In genomic region chr2:153107046-153107766, GRCm38 (mm10) we compare ENCODE assay signal across 9 mouse cellular contexts. TPM values are rescaled to one million over a fixed set of nuclear protein-coding genes. Genes with fewer than 3 reads are reported as not detected.
DNase-seq lines count a peak whose midpoint lies in the region; ATAC-seq lines count a peak whose summit lies in the region.
"Had no signal": no experiment of that assay in that cellular context is flagged by ENCODE, and none has a peak within 500 bp of the region (broad histone marks: within the 10 kb centered on the region; RNA-seq: fewer than 3 reads in every experiment).

No protein-coding gene starts in this region.

- H3K9ac ChIP-seq in heart, embryonic 16.5 days (ENCODE audit: low read length): no peak overlapping the region
- H3K9ac ChIP-seq in intestine, embryonic 14.5 days (ENCODE audit: low read length): no peak overlapping the region
- H3K9ac ChIP-seq in midbrain, embryonic 16.5 days (ENCODE audit: low read depth, low read length): no peak overlapping the region

- peak overlapping the region; percentile 40 for H3K4me3 ChIP-seq in heart, embryonic 16.5 days (ENCODE audit: low read length)
- H3K4me3 ChIP-seq in intestine, embryonic 14.5 days (ENCODE audit: low read depth, low read length): no peak overlapping the region
- no peak overlapping the region for H3K4me3 ChIP-seq in midbrain, embryonic 16.5 days (ENCODE audit: low read depth, low read length)

- no peak for ATAC-seq in heart, embryonic 16.5 days (replicated peaks; ENCODE audit: extremely low read depth, insufficient read depth, low FRiP score)
- no peak for ATAC-seq in intestine, embryonic 14.5 days (replicated peaks; ENCODE audit: low FRiP score, low TSS enrichment, low read depth)
- ATAC-seq in midbrain, embryonic 16.5 days: no peak

- H3K4me1 ChIP-seq in heart, embryonic 16.5 days (ENCODE audit: control insufficient read depth, insufficient read depth, low read length): peaks cover 7% of the 10 kb centered on the region; the same call in 1 of the 2 replicates
- 0 out of 2 replicates have a peak, but pooled peaks cover 6% of the 10 kb centered on the region for H3K4me1 ChIP-seq in intestine, embryonic 14.5 days (replicated peaks; ENCODE audit: control insufficient read depth, insufficient read depth, low read length)
- peaks cover 11% of the 10 kb centered on the region for H3K4me1 ChIP-seq in midbrain, embryonic 16.5 days (ENCODE audit: control insufficient read depth, insufficient read depth, low read length)

- 37% methylated on average over 23 of the region's 23 CpGs for WGBS in heart, embryonic 16.5 days
- WGBS in intestine, embryonic 14.5 days: 33% methylated on average over 23 of the region's 23 CpGs
- whole genome bisulfite sequencing in midbrain, embryonic 16.5 days: 39% methylated on average over 23 of the region's 23 CpGs

- DNase-seq in heart, adult 9 months (ENCODE audit: low spot score in 2 of 2): no peak
- peak; percentile 14 for DNase-seq in embryo, embryonic 9.5 days (ENCODE audit: extremely low spot score)
- peak; percentile 52 for DNase-seq in intestine, embryonic 14.5 days (ENCODE audit: low spot score)
- DNase-seq in cerebellum, postnatal 14 days: no peak
- no peak for DNase-seq in frontal cortex, postnatal 10 days (ENCODE audit: low spot score in 2 of 2)
- DNase-seq in layer of hippocampus, adult 18-20 months (ENCODE audit: low spot score in 2 of 2): no peak

- no peaks in the 10 kb centered on the region for H3K36me3 ChIP-seq in heart, embryonic 16.5 days (ENCODE audit: control insufficient read depth, insufficient read depth)
- no peaks in the 10 kb centered on the region for H3K36me3 ChIP-seq in intestine, embryonic 14.5 days (ENCODE audit: control insufficient read depth, insufficient read depth, low read length)
- H3K36me3 ChIP-seq in midbrain, embryonic 16.5 days (ENCODE audit: control insufficient read depth, insufficient read depth, low read length): no peaks in the 10 kb centered on the region
- H3K36me3 ChIP-seq: G1E had no signal

- no peak overlapping the region for H3K27ac ChIP-seq in heart, embryonic 16.5 days (ENCODE audit: low read length)
- H3K27ac ChIP-seq in intestine, embryonic 14.5 days (ENCODE audit: low read depth): no peak overlapping the region
- H3K27ac ChIP-seq in midbrain, embryonic 16.5 days (ENCODE audit: low read length): no peak overlapping the region

- peak overlapping the region; percentile 72 for H3K4me2 ChIP-seq in heart, embryonic 16.5 days (ENCODE audit: low read depth, low read length)
- H3K4me2 ChIP-seq in intestine, embryonic 14.5 days (ENCODE audit: low read length): peak overlapping the region; percentile 75
- peak overlapping the region; percentile 76 for H3K4me2 ChIP-seq in midbrain, embryonic 16.5 days (ENCODE audit: low read length)

- H3K9me3 ChIP-seq in heart, embryonic 16.5 days (replicated peaks; ENCODE audit: control insufficient read depth, low read length): no peaks in the 10 kb centered on the region
- no peaks in the 10 kb centered on the region for H3K9me3 ChIP-seq in intestine, embryonic 14.5 days (ENCODE audit: control insufficient read depth, low read length)
- H3K9me3 ChIP-seq in midbrain, embryonic 16.5 days (replicated peaks; ENCODE audit: control insufficient read depth, low read length, poor library complexity, severe bottlenecking): no peaks in the 10 kb centered on the region
- H3K9me3 ChIP-seq: G1E had no signal

- peaks cover 45% of the 10 kb centered on the region for H3K27me3 ChIP-seq in heart, embryonic 16.5 days (ENCODE audit: control insufficient read depth, insufficient read depth, low read length)
- peaks cover 60% of the 10 kb centered on the region for H3K27me3 ChIP-seq in intestine, embryonic 14.5 days (replicated peaks; ENCODE audit: control insufficient read depth, insufficient read depth, low read length)
- H3K27me3 ChIP-seq in midbrain, embryonic 16.5 days (ENCODE audit: control insufficient read depth, insufficient read depth, low read depth, low read length): peaks cover 9% of the 10 kb centered on the region

RNA-seq across cellular contexts. Expression of gene Hck, which starts 1.1 kb away (rescaled TPM):
- 2.9 and 3.1 TPM in 2 replicates for polyA plus RNA-seq in heart, embryonic 16.5 days (2015; fragmentation: Nextera tagmentation; extraction: Ambion mirVana)
- polyA plus RNA-seq in intestine, embryonic 14.5 days (2014; fragmentation: Nextera tagmentation; extraction: Ambion mirVana): 4.5 and 4.7 TPM in 2 replicates
- polyA plus RNA-seq in midbrain, embryonic 16.5 days (2015; fragmentation: Nextera tagmentation; extraction: Ambion mirVana): 3.4 and 4.9 TPM in 2 replicates
- 1 to 10 TPM; 1.5 to 2.0 TPM for total RNA-seq in layer of hippocampus, adult 18-20 months (2021)
- polyA plus RNA-seq: G1E had no signal

RNA-seq across cellular contexts. Expression of gene Ccm2l, which starts 41.5 kb away (rescaled TPM):
- polyA plus RNA-seq in heart, embryonic 16.5 days (2015; fragmentation: Nextera tagmentation; extraction: Ambion mirVana): 3.0 and 4.8 TPM in 2 replicates
- polyA plus RNA-seq in intestine, embryonic 14.5 days (2014; fragmentation: Nextera tagmentation; extraction: Ambion mirVana): 1.4 and 2.4 TPM in 2 replicates
- polyA plus RNA-seq in midbrain, embryonic 16.5 days (2015; fragmentation: Nextera tagmentation; extraction: Ambion mirVana): 1.0 and 1.2 TPM in 2 replicates
- 1 to 10 TPM; 2.2 to 3.1 TPM for total RNA-seq in layer of hippocampus, adult 18-20 months (2021)
- polyA plus RNA-seq: G1E had no signal

RNA-seq across cellular contexts. Expression of gene Tm9sf4, which starts 53.9 kb away (rescaled TPM):
- polyA plus RNA-seq in heart, embryonic 16.5 days (2015; fragmentation: Nextera tagmentation; extraction: Ambion mirVana): 63.0 and 65.4 TPM in 2 replicates
- polyA plus RNA-seq in intestine, embryonic 14.5 days (2014; fragmentation: Nextera tagmentation; extraction: Ambion mirVana): 86.8 and 93.7 TPM in 2 replicates
- polyA plus RNA-seq in midbrain, embryonic 16.5 days (2015; fragmentation: Nextera tagmentation; extraction: Ambion mirVana): 84.4 and 85.8 TPM in 2 replicates
- total RNA-seq in layer of hippocampus, adult 18-20 months (2021): 10 to 100 TPM; 83.4 to 93.9 TPM

Comparison
In these comparisons a context has a peak if more than half of its experiments do, and no peak if none do; other contexts are left out.
1. DNase-seq: peak in embryo, embryonic 9.5 days (single experiment) and intestine, embryonic 14.5 days (single experiment); none in heart, adult 9 months (0 of 2), cerebellum, postnatal 14 days (0 of 2), frontal cortex, postnatal 10 days (0 of 2) and layer of hippocampus, adult 18-20 months (0 of 2).
2. Peak in every context shown above with its lines, with median percentiles within 50 percentile points of each other: H3K4me2 ChIP-seq.